ENCODE assay signal across 9 mouse cellular contexts in genomic region chr9:64120584-64121277, GRCm38 (mm10). TPM values are rescaled to one million over a fixed set of nuclear protein-coding genes. Genes with fewer than 3 reads are reported as not detected.
A peak's percentile ranks its signal among the peaks of the same experiment; 100 is the strongest.
DNase-seq lines count a peak whose midpoint lies in the region; ATAC-seq and TF ChIP-seq lines count a peak whose summit lies in the region.
"Had no signal": no experiment of that assay in that cellular context is flagged by ENCODE, and none has a peak within 500 bp of the region (broad histone marks: within the 10 kb centered on the region; RNA-seq: fewer than 3 reads in every experiment).

No protein-coding gene starts in this region.

- ATAC-seq in lung, embryonic 15.5 days (ENCODE audit: borderline replicate concordance, extremely low read depth, low FRiP score, low TSS enrichment), result peak; percentile 27; the same call in 1 of the 2 replicates
- ATAC-seq in kidney, embryonic 14.5 days (ENCODE audit: low FRiP score, low TSS enrichment), result 0 out of 2 replicates have a peak, but pooled peaks have one; percentile 30
- no peak for ATAC-seq in midbrain, embryonic 14.5 days (ENCODE audit: low FRiP score, low TSS enrichment)

- no peak overlapping the region for H3K4me2 ChIP-seq in lung, embryonic 15.5 days
- H3K4me2 ChIP-seq in kidney, embryonic 14.5 days (replicated peaks; ENCODE audit: low read depth, low read length), result no peak overlapping the region
- H3K4me2 ChIP-seq in midbrain, embryonic 14.5 days (ENCODE audit: low read length), result no peak overlapping the region

- no peak for TF ChIP-seq POLR2A in lung, adult 2 months (IDR thresholded peaks at IDR 0.05; ENCODE audit: borderline replicate concordance, extremely low read depth, low read depth, low read length)

- H3K4me1 ChIP-seq in lung, embryonic 15.5 days, result peaks cover 6% of the 10 kb centered on the region; the same call in 1 of the 2 replicates
- H3K4me1 ChIP-seq in lung, adult 2 months (ENCODE audit: control insufficient read depth, insufficient read depth, low read length), result no peaks in the 10 kb centered on the region; the same call in 1 of the 2 replicates
- 0 out of 2 replicates have a peak, but pooled peaks cover 3% of the 10 kb centered on the region for H3K4me1 ChIP-seq in kidney, embryonic 14.5 days (ENCODE audit: control insufficient read depth, insufficient read depth, low read length)
- no peaks in the 10 kb centered on the region for H3K4me1 ChIP-seq in midbrain, embryonic 14.5 days (ENCODE audit: control insufficient read depth, insufficient read depth, low read length)

- no peak overlapping the region for H3K27ac ChIP-seq in lung, embryonic 15.5 days
- H3K27ac ChIP-seq in kidney, embryonic 14.5 days (ENCODE audit: low read depth, low read length), result no peak overlapping the region
- no peak overlapping the region for H3K27ac ChIP-seq in midbrain, embryonic 14.5 days (replicated peaks; ENCODE audit: low read depth, low read length)

- no peaks in the 10 kb centered on the region for H3K27me3 ChIP-seq in lung, embryonic 15.5 days
- H3K27me3 ChIP-seq in kidney, embryonic 14.5 days (ENCODE audit: control insufficient read depth, insufficient read depth, low read length), result no peaks in the 10 kb centered on the region
- H3K27me3 ChIP-seq in midbrain, embryonic 14.5 days (ENCODE audit: control insufficient read depth, insufficient read depth, low read length), result no peaks in the 10 kb centered on the region

- no peak overlapping the region for H3K9ac ChIP-seq in lung, embryonic 15.5 days
- H3K9ac ChIP-seq in kidney, embryonic 14.5 days (ENCODE audit: low read depth, low read length), result no peak overlapping the region
- no peak overlapping the region for H3K9ac ChIP-seq in midbrain, embryonic 14.5 days (replicated peaks; ENCODE audit: low read length)

- no peak overlapping the region for H3K4me3 ChIP-seq in lung, embryonic 15.5 days
- no peak overlapping the region for H3K4me3 ChIP-seq in lung, adult 2 months (replicated peaks; ENCODE audit: extremely low read depth, low read depth, low read length)
- no peak overlapping the region for H3K4me3 ChIP-seq in kidney, embryonic 14.5 days (ENCODE audit: low read length)
- H3K4me3 ChIP-seq in midbrain, embryonic 14.5 days (replicated peaks; ENCODE audit: low read depth, low read length), result no peak overlapping the region

- no peak for DNase-seq in lung, adult 2 months
- DNase-seq in adrenal gland, postnatal 36 days, result peak; percentile 62 to 73
- DNase-seq in retina, postnatal 1 day, result peak; percentile 66
- DNase-seq in midbrain, embryonic 14.5 days, result no peak
- no peak for DNase-seq in ovary, postnatal 14 days (ENCODE audit: low spot score)
- no peak for DNase-seq in cerebellum, adult 9-11 months

- no peak for TF ChIP-seq CTCF in lung, adult 2 months (IDR thresholded peaks at IDR 0.05; ENCODE audit: insufficient read depth, low read length)

- whole genome bisulfite sequencing in lung, embryonic 15.5 days, result 33% methylated on average over 11 of the region's 11 CpGs
- 42% methylated on average over 11 of the region's 11 CpGs for WGBS in lung, adult 2 months
- 35% methylated on average over 11 of the region's 11 CpGs for WGBS in kidney, embryonic 14.5 days
- 47% methylated on average over 11 of the region's 11 CpGs for WGBS in midbrain, embryonic 14.5 days

- H3K9me3 ChIP-seq in lung, embryonic 15.5 days, result no peaks in the 10 kb centered on the region
- no peaks in the 10 kb centered on the region for H3K9me3 ChIP-seq in kidney, embryonic 14.5 days (ENCODE audit: control insufficient read depth, low read length)
- H3K9me3 ChIP-seq in midbrain, embryonic 14.5 days (ENCODE audit: control insufficient read depth, low read length), result no peaks in the 10 kb centered on the region

- no peaks in the 10 kb centered on the region for H3K36me3 ChIP-seq in lung, embryonic 15.5 days
- no peaks in the 10 kb centered on the region for H3K36me3 ChIP-seq in kidney, embryonic 14.5 days (ENCODE audit: control insufficient read depth, insufficient read depth, low read length)
- no peaks in the 10 kb centered on the region for H3K36me3 ChIP-seq in midbrain, embryonic 14.5 days (ENCODE audit: control insufficient read depth, insufficient read depth, low read length)

RNA-seq across cellular contexts. Expression of gene Lctl, which starts 3.8 kb away (rescaled TPM):
- not detected in 2 replicates for polyA plus RNA-seq in lung, embryonic 15.5 days (2015; fragmentation: Nextera tagmentation; extraction: Ambion mirVana)
- 2.9 TPM in 2 replicates for polyA plus RNA-seq in lung, adult 2 months (2012; rRNA removed)
- total RNA-seq in adrenal gland, postnatal 36 days (2021), result 1 to 10 TPM in 1 of 2 experiments, under 1 TPM in 1; 0.69 to 2.6 TPM
- 0.16 and 0.19 TPM in 2 replicates for polyA plus RNA-seq in kidney, embryonic 14.5 days (2014; fragmentation: Nextera tagmentation; extraction: Ambion mirVana)
- polyA plus RNA-seq in midbrain, embryonic 14.5 days (2014; fragmentation: Nextera tagmentation; extraction: Ambion mirVana), result not detected in 2 replicates
- total RNA-seq: neutrophil, adult 5-6 weeks had no signal

RNA-seq across cellular contexts. Expression of gene Zwilch, which starts 52.2 kb away (rescaled TPM):
- 26.3 and 26.6 TPM in 2 replicates for polyA plus RNA-seq in lung, embryonic 15.5 days (2015; fragmentation: Nextera tagmentation; extraction: Ambion mirVana)
- polyA plus RNA-seq in lung, adult 2 months (2012; rRNA removed), result 0.43 and 0.91 TPM in 2 replicates
- total RNA-seq in adrenal gland, postnatal 36 days (2021), result 1 to 10 TPM; 2.7 to 4.0 TPM
- polyA plus RNA-seq in kidney, embryonic 14.5 days (2014; fragmentation: Nextera tagmentation; extraction: Ambion mirVana), result 17.3 and 34.4 TPM in 2 replicates
- 2.3 and 6.8 TPM in 2 replicates for polyA plus RNA-seq in midbrain, embryonic 14.5 days (2014; fragmentation: Nextera tagmentation; extraction: Ambion mirVana)

RNA-seq across cellular contexts. Expression of gene Rpl4, which starts 52.4 kb away (rescaled TPM):
- polyA plus RNA-seq in lung, embryonic 15.5 days (2015; fragmentation: Nextera tagmentation; extraction: Ambion mirVana), result 1,133 and 1,159 TPM in 2 replicates
- 232 and 320 TPM in 2 replicates for polyA plus RNA-seq in lung, adult 2 months (2012; rRNA removed)
- total RNA-seq in adrenal gland, postnatal 36 days (2021), result 1,000 to 10,000 TPM in 1 of 2 experiments, 100 to 1,000 TPM in 1; 960 to 1,012 TPM
- 1,389 and 1,446 TPM in 2 replicates for polyA plus RNA-seq in kidney, embryonic 14.5 days (2014; fragmentation: Nextera tagmentation; extraction: Ambion mirVana)
- polyA plus RNA-seq in midbrain, embryonic 14.5 days (2014; fragmentation: Nextera tagmentation; extraction: Ambion mirVana), result 640 and 695 TPM in 2 replicates

RNA-seq across cellular contexts. Expression of gene Snapc5, which starts 58.3 kb away (rescaled TPM):
- polyA plus RNA-seq in lung, embryonic 15.5 days (2015; fragmentation: Nextera tagmentation; extraction: Ambion mirVana), result 30.6 and 32.8 TPM in 2 replicates
- 7.6 and 11.9 TPM in 2 replicates for polyA plus RNA-seq in lung, adult 2 months (2012; rRNA removed)
- total RNA-seq in adrenal gland, postnatal 36 days (2021), result 10 to 100 TPM; 20.7 to 21.3 TPM
- polyA plus RNA-seq in kidney, embryonic 14.5 days (2014; fragmentation: Nextera tagmentation; extraction: Ambion mirVana), result 25.7 and 37.9 TPM in 2 replicates
- 25.6 and 29.7 TPM in 2 replicates for polyA plus RNA-seq in midbrain, embryonic 14.5 days (2014; fragmentation: Nextera tagmentation; extraction: Ambion mirVana)

Comparison
In these comparisons a context has a peak if more than half of its experiments do, and no peak if none do; other contexts are left out.
1. DNase-seq: peak in adrenal gland, postnatal 36 days (2 of 2) and retina, postnatal 1 day (single experiment); none in lung, adult 2 months (single experiment), midbrain, embryonic 14.5 days (single experiment), ovary, postnatal 14 days (single experiment) and cerebellum, adult 9-11 months (single experiment).